Mouse (Mus musculus) embryonic fibroblast, embryonic 13.5 days (primary cell): ENCODE results near the gene Lrrc75b.

ENCODE experiments used
- CTCF ChIP-seq: IDR thresholded peaks from 2 replicates; pipeline ENCODE4 v1.5.1; 2011; ENCODE audit warnings: mild to moderate bottlenecking, control low read depth, low read length, moderate library complexity, borderline replicate concordance; ENCODE audit not compliant: insufficient read depth
- POLR2A ChIP-seq: IDR thresholded peaks from 2 replicates; pipeline ENCODE4 v1.6.1; 2011; ENCODE audit warnings: low read depth, mild to moderate bottlenecking, control low read depth, low read length, moderate library complexity

DNA sequence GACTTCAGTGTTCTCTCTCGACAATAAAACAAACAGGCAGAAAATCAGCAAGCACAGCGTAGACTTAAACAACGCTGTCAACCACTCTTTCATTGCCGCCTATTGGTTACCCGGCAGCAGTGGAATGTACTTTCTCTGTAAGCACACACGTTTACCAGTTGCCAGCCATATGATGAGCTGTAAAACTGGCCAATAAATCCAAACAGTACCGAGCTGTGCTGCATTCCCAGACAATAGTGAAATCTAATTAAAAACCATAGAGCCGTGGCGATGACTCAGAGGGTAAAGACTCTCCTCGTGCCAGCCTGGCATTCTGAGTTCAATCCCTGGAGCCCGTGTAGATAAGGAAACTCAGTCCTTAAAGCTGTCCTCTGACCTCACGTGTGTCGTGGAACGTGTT, 11.6 kb downstream of the Lrrc75b start:
- TF ChIP-seq POLR2A (no peak), CTCF (no peak)
